Mouse (Mus musculus) lung, embryonic 15.5 days (tissue): ENCODE results near the gene Fam71a. TPM values are rescaled to one million over a fixed set of nuclear protein-coding genes. Genes with fewer than 3 reads are reported as not detected.
"Not testable (repeated sequence)": the region's sequence is repeated elsewhere in the genome, so short reads cannot be mapped to it uniquely, and the experiment has no call there.

ENCODE experiments used
- ATAC-seq: fragments of 200-750 bp; cut with Nextera tagmentation; 2 replicates; pipeline ENCODE4 v1.8.0; 2017; ENCODE audit warnings: moderate number of reproducible peaks, borderline replicate concordance; ENCODE audit not compliant: low FRiP score, low TSS enrichment; ENCODE audit errors: extremely low read depth
- H3K27ac ChIP-seq: fragments of 300-500 bp; sonication (generic); 2 replicates; pipeline ENCODE4 v1.5.1; 2015; ENCODE audit warnings: moderate library complexity, mild to moderate bottlenecking, inconsistent platforms
- H3K27me3 ChIP-seq: fragments of 300-500 bp; sonication (generic); 2 replicates; pipeline ENCODE4 v1.6.1; 2015; ENCODE audit warnings: inconsistent platforms
- H3K36me3 ChIP-seq: fragments of 300-500 bp; sonication (generic); 2 replicates; pipeline ENCODE4 v1.6.1; 2015; ENCODE audit warnings: inconsistent platforms
- H3K4me1 ChIP-seq: fragments of 300-500 bp; sonication (generic); 2 replicates; pipeline ENCODE4 v1.6.1; 2015; ENCODE audit warnings: inconsistent platforms
- H3K4me2 ChIP-seq: fragments of 300-500 bp; sonication (generic); 2 replicates; pipeline ENCODE4 v1.6.1; 2015; ENCODE audit warnings: inconsistent platforms, mild to moderate bottlenecking, moderate library complexity
- H3K4me3 ChIP-seq: fragments of 300-500 bp; sonication (generic); 2 replicates; pipeline ENCODE4 v1.5.1; 2015; ENCODE audit warnings: mild to moderate bottlenecking, inconsistent platforms
- H3K9ac ChIP-seq: fragments of 300-500 bp; sonication (generic); 2 replicates; pipeline ENCODE4 v1.6.1; 2015; ENCODE audit warnings: inconsistent platforms
- H3K9me3 ChIP-seq: fragments of 300-500 bp; sonication (generic); 2 replicates; pipeline ENCODE4 v1.6.1; 2016; ENCODE audit warnings: inconsistent platforms
- WGBS: fragments of 180-500 bp; shearing (Covaris S2); methylation state at CpG from one replicate; pipeline ENCODE4 v1.1.7; 2015; 5-methylcytosine and 5-hydroxymethylcytosine counted together
- polyA plus RNA-seq: library from polyadenylated mRNA; unstranded; fragments of >200 nt; fragmentation: Nextera tagmentation; extraction: Ambion mirVana; gene quantifications from 2 replicates; pipeline ENCODE4 v1.2.1, GENCODE M21; 2015

The Fam71a gene
- polyA plus RNA-seq, 1 experiment from 2014 or later: not detected

DNA sequence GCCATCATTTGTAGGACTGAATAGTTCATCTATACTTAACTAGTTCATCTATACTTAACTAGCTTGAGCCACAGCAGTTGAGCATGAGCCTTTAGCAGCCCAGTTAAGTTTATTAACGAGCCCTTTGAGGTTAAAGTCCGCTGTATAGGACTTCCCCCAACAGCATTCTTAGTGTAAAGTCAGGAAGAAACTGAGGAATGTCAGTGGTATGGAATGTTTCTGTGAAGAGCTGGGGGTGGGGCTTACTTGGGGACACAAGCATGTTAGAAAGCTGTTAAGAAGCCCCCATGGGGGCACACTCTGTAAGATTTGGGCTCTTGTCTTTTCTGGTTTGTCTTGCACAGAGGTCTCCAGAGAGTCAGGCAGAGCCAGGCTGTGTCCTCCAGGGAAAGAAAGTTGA, 15.2 kb upstream of the Fam71a start:
- 16% methylated on average over 2 of the region's 2 CpGs for WGBS

DNA sequence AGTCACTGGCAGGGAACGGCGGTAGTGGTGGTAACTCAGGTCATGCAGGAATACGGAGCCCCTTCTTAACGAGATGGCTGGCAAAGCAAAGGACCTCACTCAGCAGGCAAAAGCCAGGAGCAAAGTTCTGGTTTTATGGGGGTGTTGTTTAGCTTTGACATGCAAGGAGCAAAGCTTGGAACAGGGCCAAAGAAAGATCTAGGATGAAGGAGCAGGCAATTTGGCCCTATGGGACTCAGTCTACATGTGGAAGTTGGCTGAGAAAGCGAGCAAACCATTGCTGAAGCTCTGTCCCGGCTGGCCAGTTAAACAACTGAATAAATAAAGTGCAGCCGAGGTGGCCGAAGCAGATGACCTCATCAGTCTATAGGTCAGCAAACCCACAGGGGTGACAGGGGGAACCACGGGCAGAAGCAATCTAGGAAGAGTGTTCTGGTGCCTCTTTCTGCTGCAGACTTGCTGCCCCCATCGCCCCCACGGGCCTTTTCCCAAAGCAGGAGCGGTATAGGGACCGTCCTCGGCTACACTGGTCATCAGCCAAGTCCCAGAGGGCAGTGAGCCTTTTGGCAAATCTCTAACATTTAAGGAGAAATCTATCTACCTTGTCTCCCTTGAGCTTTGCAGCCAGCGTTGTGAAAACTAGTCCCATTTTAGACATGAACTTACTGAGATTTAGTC, 14.0 kb upstream of the Fam71a start:
- peaks cover 25% of the 10 kb centered on the region for H3K4me1 ChIP-seq

More for the DNA sequence above, 15.2 kb upstream of the Fam71a start:
- H3K27me3 ChIP-seq: peaks cover 21% of the 10 kb centered on the region
- no peak overlapping the region for H3K9ac ChIP-seq
- H3K36me3 ChIP-seq: no peaks in the 10 kb centered on the region
- no peak overlapping the region for H3K4me3 ChIP-seq
- H3K27ac ChIP-seq: 0 out of 2 replicates have a peak overlapping the region, but pooled peaks have one; percentile 12
- ATAC-seq: no peak
- H3K9me3 ChIP-seq: no peaks in the 10 kb centered on the region
- peak overlapping the region; percentile 16; the same call in 1 of the 2 replicates for H3K4me2 ChIP-seq
- peaks cover 37% of the 10 kb centered on the region for H3K4me1 ChIP-seq

DNA sequence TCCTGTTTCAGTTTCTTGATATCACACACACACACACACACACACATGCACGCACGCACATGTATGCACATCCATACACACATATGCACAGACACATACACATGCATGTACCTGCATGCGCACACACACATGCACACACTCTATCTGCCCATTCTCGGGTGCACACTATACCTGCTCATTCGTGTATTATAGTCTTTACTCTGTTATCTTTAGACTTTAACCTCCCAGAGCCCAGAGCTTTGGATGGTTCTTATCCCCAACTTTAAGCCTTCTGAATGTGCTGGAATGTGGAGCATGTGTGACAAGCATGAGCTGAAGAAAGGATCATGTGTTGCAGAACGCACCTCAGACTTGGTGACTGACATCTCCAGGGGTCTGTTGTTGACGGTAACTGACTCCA, 12.3 kb upstream of the Fam71a start:
- WGBS: 62% methylated on average over 7 of the region's 7 CpGs
- H3K4me3 ChIP-seq: no peak overlapping the region
- peaks cover 21% of the 10 kb centered on the region for H3K4me1 ChIP-seq
- 0 out of 2 replicates have a peak, but pooled peaks cover 12% of the 10 kb centered on the region for H3K27me3 ChIP-seq
- no peaks in the 10 kb centered on the region for H3K9me3 ChIP-seq
- no peak overlapping the region for H3K27ac ChIP-seq
- no peak for ATAC-seq
- H3K4me2 ChIP-seq: no peak overlapping the region
- no peak overlapping the region for H3K9ac ChIP-seq
- no peaks in the 10 kb centered on the region for H3K36me3 ChIP-seq

More for the DNA sequence above, 14.0 kb upstream of the Fam71a start:
- Histone ChIP-seq H3K4me3 (no peak overlapping the region), H3K4me2 (peak overlapping the region; percentile 5; the same call in 1 of the 2 replicates), H3K36me3 (no peaks in the 10 kb centered on the region), H3K9ac (no peak overlapping the region), H3K27me3 (0 out of 2 replicates have a peak, but pooled peaks cover 12% of the 10 kb centered on the region), H3K27ac (no peak overlapping the region), H3K9me3 (no peaks in the 10 kb centered on the region)
- no peak for ATAC-seq
- WGBS: 29% methylated on average over 15 of the region's 15 CpGs

DNA sequence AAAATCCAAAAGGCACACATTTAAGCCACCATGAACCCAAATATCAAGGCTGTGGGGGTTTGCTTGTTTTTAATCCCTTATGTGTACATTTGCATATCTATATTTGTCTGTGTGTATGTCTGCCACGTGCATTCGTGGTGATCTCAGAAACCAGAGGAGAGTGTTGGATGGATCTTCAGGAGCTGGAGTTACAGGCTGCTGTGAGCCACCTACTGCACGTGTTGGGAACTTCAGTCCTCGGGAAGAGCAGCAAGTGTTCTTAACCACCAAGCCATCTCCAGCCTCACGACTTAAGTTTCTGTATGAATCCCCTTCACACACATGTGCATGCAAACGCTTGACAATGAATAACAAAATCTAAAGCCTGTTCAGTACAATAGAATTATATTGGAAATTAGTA, 7.9 kb upstream of the Fam71a start:
- no peaks in the 10 kb centered on the region for H3K27me3 ChIP-seq
- no peak overlapping the region for H3K27ac ChIP-seq
- H3K9me3 ChIP-seq: no peaks in the 10 kb centered on the region
- no peak overlapping the region for H3K4me2 ChIP-seq
- no peak for ATAC-seq
- no peak overlapping the region for H3K9ac ChIP-seq
- no peaks in the 10 kb centered on the region for H3K36me3 ChIP-seq
- H3K4me3 ChIP-seq: no peak overlapping the region
- H3K4me1 ChIP-seq: no peaks in the 10 kb centered on the region
- 11% methylated on average over 6 of the region's 6 CpGs for whole genome bisulfite sequencing

DNA sequence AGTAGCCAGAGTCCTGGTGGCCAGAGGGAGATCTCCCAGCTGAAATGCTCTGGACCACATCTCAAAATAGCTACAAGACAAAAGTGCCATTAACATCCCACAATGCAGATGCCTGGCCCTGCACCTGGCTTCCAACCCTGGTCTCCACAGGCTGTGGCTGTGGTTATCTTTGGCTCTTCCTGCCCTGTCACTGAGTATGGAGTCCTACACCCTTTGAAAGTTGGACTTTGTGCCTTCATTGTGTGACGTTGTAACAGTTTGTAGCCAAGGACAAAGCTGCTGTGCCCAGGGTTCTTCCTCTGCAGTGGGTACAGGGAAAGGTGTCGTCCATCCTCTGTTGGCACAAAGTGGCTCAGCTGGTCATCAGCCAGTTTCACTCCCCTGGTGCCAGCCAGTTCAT, 5.8 kb upstream of the Fam71a start:
- H3K27ac ChIP-seq: no peak overlapping the region
- H3K4me3 ChIP-seq: no peak overlapping the region
- 84% methylated on average over 2 of the region's 2 CpGs for WGBS
- H3K27me3 ChIP-seq: no peaks in the 10 kb centered on the region
- no peak overlapping the region for H3K4me2 ChIP-seq
- no peaks in the 10 kb centered on the region for H3K9me3 ChIP-seq
- no peaks in the 10 kb centered on the region for H3K36me3 ChIP-seq
- no peak overlapping the region for H3K9ac ChIP-seq
- no peaks in the 10 kb centered on the region for H3K4me1 ChIP-seq
- no peak for ATAC-seq

DNA sequence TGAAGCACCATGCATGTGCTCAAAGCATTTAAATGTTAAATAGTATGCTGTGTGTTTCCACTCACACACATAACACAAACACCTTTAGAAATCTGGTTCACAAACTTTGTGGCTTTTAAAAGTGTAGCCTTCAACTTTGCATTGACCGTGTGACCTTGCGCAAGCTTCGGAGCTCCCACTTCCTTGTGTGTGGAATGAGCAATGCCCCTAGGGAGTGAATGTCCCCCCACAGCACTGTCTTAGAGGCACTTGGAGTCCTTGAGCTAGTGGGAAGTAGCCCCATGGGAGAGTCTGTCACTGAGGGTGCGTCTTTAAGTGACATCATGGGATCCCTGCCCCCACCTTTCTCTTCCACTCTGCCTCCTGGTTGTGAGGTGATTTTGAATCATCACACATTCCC, 1.6 kb upstream of the Fam71a start:
- Histone ChIP-seq H3K4me1 (no peaks in the 10 kb centered on the region), H3K9me3 (no peaks in the 10 kb centered on the region), H3K36me3 (no peaks in the 10 kb centered on the region), H3K4me3 (no peak overlapping the region), H3K4me2 (no peak overlapping the region), H3K27me3 (no peaks in the 10 kb centered on the region), H3K9ac (no peak overlapping the region), H3K27ac (no peak overlapping the region)
- 59% methylated on average over 4 of the region's 4 CpGs for WGBS
- ATAC-seq: no peak

DNA sequence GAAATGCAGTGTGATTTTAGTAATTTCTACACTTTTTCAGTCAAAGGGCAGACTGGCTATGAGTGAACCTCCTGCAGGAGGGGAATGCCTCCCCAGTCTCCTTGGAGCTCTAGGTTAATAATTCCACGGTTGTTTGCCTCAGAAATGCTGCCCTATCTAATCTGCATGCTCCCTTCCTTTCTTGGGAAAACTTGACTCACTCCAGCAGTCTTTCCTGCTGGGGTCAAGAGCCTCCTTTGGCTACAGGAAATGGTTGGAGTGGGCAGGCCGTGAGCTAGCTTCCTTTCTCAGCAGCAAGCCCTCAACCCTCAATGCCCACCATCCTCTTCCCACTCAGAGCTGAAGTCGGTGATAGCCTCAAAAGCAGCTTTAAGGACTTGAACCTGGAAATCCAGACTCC, 10.3 kb downstream of the Fam71a start:
- Histone ChIP-seq H3K27ac (peak overlapping the region; percentile 1; the same call in 1 of the 2 replicates), H3K27me3 (no peaks in the 10 kb centered on the region), H3K4me2 (no peak overlapping the region), H3K4me1 (peaks cover 4% of the 10 kb centered on the region; the same call in 1 of the 2 replicates), H3K9ac (no peak overlapping the region), H3K9me3 (no peaks in the 10 kb centered on the region), H3K36me3 (no peaks in the 10 kb centered on the region), H3K4me3 (no peak overlapping the region)
- WGBS: 23% methylated on average over 3 of the region's 3 CpGs
- ATAC-seq: no peak

DNA sequence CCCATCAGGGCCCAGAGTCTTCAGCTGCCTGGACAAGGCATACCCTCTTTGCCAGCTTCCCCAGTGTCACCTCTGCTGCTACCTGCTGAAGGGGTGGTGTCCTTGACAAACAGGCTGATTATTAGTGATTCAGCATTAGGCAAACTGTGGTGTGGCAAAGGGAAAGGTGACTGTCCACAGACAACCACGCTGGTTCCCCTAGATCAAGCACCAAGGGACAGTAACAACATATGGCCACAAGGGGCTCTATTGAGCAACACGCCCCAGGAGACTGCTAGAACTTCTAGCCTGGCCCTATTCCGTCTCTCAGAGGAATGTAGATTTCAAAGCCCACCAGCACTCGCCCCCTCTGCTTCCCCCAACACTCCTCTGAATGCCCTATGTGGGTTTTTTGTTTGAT, 11.6 kb downstream of the Fam71a start:
- no peaks in the 10 kb centered on the region for H3K27me3 ChIP-seq
- H3K27ac ChIP-seq: no peak overlapping the region
- H3K9me3 ChIP-seq: no peaks in the 10 kb centered on the region
- 24% methylated on average over 4 of the region's 4 CpGs for WGBS
- H3K36me3 ChIP-seq: no peaks in the 10 kb centered on the region
- peaks cover 4% of the 10 kb centered on the region; the same call in 1 of the 2 replicates for H3K4me1 ChIP-seq
- H3K4me2 ChIP-seq: no peak overlapping the region
- no peak overlapping the region for H3K4me3 ChIP-seq
- no peak overlapping the region for H3K9ac ChIP-seq
- ATAC-seq: no peak

DNA sequence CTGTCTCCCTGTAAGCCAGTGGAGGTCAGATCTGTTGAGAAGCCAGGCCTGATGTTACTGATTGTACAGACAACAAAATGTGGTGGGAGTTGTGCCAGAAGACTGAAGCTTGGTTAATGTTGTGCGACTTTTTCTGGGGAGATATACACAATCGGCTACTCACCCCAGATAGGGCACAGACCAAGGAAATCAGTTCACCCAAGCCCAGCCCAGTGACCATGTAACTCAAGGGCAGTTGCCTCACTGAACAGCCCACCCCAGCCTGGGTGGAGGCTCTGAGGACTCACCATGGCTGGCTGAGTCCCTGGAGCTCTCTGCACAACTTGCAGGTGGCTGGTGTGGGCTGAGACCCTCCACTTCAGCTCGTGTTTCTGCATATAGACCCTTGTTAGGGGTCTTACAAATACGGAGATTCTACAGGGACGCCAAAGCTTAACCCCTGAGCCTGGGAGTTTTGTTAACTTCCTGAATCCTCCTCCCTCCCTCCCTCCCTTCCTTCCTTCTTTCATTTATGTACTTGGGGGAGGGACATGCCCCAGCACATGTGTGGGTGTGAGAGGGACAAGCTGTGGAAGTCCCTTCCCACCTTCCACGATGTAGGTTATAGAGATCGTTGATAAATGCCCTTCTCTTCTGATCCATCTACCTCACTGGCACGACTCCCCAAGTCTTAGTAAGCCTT, 13.6 kb downstream of the Fam71a start:
- 60% methylated on average over 8 of the region's 8 CpGs for WGBS
- no peak for ATAC-seq
- Histone ChIP-seq H3K4me3 (no peak overlapping the region), H3K9me3 (no peaks in the 10 kb centered on the region), H3K27me3 (no peaks in the 10 kb centered on the region), H3K36me3 (no peaks in the 10 kb centered on the region), H3K4me1 (peaks cover 4% of the 10 kb centered on the region; the same call in 1 of the 2 replicates), H3K9ac (no peak overlapping the region), H3K4me2 (no peak overlapping the region), H3K27ac (no peak overlapping the region)

DNA sequence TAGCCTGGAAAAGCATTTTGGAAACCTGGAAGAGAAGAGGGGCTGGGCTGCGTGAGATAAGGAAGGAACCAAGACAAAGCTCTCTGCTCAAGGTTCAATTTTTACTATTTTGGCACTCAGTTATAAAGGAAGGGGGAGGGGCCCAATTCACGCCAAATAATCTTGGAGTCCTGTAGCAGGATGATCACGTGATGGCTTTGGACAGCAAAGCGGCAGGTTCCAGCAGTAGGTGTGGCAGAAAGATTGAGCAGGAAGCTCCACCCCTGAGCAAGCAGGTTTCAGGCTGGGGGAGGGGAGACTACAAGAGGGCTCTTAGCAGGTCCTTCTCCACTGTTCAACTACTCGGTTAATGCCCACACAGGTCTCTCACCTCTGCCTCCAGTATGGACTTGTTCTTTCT, 15.1 kb downstream of the Fam71a start:
- H3K36me3 ChIP-seq, H3K4me1 ChIP-seq, H3K4me2 ChIP-seq, H3K27ac ChIP-seq, H3K9ac ChIP-seq, H3K27me3 ChIP-seq, H3K4me3 ChIP-seq, ATAC-seq, H3K9me3 ChIP-seq: not testable (repeated sequence)
- WGBS: 66% methylated on average over 5 of the region's 5 CpGs

DNA sequence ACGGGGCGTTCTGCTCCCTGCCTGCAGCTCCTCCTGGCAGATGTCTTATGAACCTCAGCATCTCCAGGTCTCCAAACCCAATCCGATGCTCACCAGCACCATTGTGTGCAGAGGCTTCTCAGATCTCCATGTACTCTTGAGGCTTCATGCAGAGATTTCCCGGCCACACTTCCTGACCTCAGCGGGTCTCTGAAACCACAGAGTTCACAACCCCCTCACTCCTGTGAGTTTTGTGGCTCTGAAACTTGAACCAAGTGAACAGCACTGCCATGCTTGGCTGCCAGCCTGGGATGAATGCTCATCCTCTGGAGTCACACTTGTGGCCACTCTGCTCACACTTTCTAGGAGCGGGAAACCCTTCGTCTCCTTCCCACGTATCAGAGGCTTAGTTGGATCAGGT, 23.6 kb downstream of the Fam71a start:
- ATAC-seq: no peak
- Histone ChIP-seq H3K4me2 (no peak overlapping the region), H3K36me3 (no peaks in the 10 kb centered on the region), H3K9ac (no peak overlapping the region), H3K27ac (no peak overlapping the region), H3K9me3 (no peaks in the 10 kb centered on the region), H3K4me3 (no peak overlapping the region), H3K27me3 (no peaks in the 10 kb centered on the region), H3K4me1 (no peaks in the 10 kb centered on the region)
- WGBS: 83% methylated on average over 8 of the region's 8 CpGs

DNA sequence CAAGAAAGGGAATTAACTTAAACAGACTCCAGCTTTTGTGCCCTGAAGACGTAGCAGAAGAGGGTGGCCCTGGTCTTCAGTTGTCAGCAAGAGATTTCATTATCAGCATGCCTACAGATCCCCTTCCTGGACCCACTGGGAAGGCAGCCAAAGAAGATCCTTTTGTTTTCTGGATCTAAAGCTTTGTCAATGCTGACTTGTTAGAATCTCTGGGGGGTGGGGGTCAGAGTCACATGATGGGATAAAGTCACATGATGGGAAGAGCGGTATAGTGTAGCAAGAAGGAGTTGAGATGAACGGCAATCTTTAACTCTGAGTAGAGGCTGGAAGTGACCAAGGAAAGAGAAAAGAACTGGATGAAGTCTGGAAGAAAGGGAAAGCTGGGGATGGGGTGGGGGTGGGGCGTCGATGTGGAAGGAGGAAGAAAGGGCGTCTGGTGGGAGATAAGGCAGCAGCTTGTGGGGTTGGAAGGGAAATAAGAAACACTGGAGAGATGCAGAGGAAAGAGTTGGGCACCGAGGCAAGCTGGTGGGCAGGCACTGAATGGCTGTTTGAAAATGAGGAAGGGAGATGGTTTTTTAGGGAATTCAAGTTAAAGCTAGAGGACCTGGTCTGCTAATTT, 25.6 kb downstream of the Fam71a start:
- Histone ChIP-seq H3K4me3 (no peak overlapping the region), H3K9ac (no peak overlapping the region), H3K36me3 (no peaks in the 10 kb centered on the region), H3K4me1 (no peaks in the 10 kb centered on the region), H3K27me3 (no peaks in the 10 kb centered on the region), H3K27ac (no peak overlapping the region), H3K4me2 (no peak overlapping the region), H3K9me3 (no peaks in the 10 kb centered on the region)
- no peak for ATAC-seq
- 48% methylated on average over 7 of the region's 7 CpGs for WGBS
